Mouse (Mus musculus) MEL-GATA-1-ER (cell line): ENCODE measurements around the gene Tal1.

Experiments used
- DNase-seq: peaks from one replicate; pipeline ENCODE4 v3.0.0-alpha.2; 2012; ENCODE audit warnings: low read depth; ENCODE audit errors: extremely low read depth

Tal1 gene

DNA sequence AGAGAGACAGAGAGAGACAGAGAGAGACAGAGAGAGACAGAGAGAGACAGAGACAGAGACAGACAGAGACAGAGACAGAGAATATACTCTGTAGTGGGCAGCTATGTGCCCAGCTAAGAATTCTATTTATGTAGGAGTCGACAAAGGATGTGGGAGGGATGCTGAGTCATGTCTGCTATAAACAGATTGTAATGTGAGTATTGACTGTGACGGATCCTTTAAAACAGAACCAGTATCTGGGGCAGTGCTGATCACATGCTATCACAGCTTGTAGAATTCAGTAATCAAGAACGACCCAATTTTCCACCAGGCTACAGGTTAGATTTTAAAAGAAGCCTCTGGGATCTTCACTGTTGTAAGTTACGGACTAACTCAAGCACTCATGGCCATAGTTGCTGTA is 47.3 kb downstream of the Tal1 start:
- DNase-seq: peak; percentile 35

DNA sequence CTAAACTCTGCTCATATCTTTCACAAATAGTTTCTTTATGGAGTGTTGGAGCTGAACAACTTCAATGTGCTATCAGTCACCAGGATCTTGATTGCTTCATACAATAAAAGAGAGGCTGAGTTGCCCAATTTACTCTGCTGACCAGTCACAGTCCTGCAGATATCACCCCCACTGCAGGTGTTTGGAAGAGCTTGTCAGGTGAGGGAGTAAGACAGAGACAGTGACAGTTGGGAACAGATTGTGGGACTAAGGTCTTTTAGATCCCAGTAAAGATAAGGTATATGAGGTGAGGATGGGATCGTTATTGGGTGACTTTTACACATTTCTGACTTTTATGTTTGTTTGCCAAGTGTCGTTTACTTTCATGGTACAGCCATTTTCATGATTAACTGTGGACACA is 54.9 kb downstream of the Tal1 start:
- no peak for DNase-seq

DNA sequence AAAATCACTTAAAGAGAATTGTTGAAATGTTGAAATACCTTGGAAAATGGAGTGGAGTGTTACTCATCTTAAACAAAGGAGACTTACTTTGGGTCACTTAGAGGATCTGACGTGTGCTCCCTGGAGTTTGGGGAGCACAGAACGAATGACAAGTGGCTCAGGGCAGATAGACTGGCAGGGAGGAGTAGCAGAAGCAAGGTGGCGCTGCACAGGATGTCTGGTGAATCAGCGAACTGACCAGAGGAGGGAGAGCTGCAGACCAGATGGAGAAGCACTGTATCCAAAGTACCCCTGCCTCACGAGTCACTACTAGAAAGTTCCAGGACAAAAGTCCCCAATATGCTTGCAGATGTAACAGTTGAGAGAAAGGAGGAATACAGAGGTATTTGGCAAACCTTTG is 57.0 kb downstream of the Tal1 start:
- DNase-seq: no peak

DNA sequence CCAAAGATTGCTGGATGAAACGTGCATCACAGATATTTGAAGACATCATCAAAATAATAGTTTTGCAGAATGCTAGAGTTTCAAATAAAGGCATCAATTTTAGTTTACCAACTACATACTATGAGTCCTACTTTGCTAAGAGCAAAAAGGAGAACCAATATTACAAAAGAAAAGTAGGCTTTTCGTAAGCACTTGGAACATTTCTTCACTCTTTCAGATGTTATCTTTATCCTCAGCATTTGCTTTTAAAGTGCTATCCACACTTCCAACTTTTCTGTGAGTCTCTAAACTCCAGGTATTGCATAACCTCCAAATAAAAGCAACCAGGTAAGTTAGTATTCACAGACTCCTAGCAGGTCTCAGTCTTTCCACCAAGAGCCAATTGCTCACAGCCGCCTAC is 63.4 kb downstream of the Tal1 start:
- no peak for DNase-seq

DNA sequence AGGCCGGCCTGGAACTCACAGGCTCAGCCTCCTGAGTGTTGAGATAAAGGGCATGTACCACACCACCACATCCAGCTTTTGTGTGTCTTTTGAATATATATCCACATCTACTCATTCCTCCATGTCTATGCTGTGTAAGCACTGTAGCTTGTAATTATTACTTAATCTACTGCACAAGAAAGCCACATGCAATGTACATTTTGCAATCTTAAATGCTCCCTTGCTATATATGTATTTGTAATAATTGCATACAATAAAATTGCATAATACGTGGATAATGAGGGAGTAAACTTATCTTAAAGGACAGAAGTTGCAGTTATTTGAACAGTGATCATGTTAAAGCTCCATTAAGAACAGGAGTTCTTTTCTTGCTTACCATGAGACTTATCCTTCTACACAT is 64.9 kb downstream of the Tal1 start:
- DNase-seq: no peak
